12 mouse cellular contexts compared by ENCODE assay signal in the genomic region with DNA sequence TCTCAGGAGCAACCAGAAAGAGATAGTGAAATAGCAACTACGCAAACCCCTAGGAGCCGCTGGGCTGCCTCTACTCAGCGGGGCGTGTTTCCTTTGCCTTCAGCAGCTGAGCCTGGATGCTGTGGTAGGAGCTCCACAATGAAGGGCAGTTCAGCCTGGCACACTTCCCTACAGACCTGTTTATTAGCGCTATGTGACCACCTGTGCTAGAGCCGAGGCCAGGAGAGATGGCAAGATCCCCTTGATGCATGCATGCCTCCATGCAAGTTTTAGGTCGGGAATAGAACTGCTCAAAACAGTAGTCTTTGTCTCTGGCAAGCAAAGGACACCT.
DNase-seq lines count a peak whose midpoint lies in the region; ATAC-seq and TF ChIP-seq lines count a peak whose summit lies in the region.
"Had no signal": no experiment of that assay in that cellular context is flagged by ENCODE, and none has a peak within 500 bp of the region (broad histone marks: within the 10 kb centered on the region; RNA-seq: fewer than 3 reads in every experiment).

No protein-coding gene starts in this region.

- no peak overlapping the region for H3K9ac ChIP-seq in heart, embryonic 14.5 days (ENCODE audit: low read length)
- no peak overlapping the region for H3K9ac ChIP-seq in CH12.LX (ENCODE audit: insufficient read depth, low read depth)
- no peak overlapping the region for H3K9ac ChIP-seq in embryonic facial prominence, embryonic 13.5 days
- H3K9ac ChIP-seq: liver, embryonic 12.5 days had no signal

- H3K4me3 ChIP-seq in heart, embryonic 14.5 days (ENCODE audit: control insufficient read depth in 1 of 2, insufficient read depth in 1 of 2, low read depth in 1 of 2, low read length in 2 of 2), result no peak overlapping the region
- H3K4me3 ChIP-seq in CH12.LX (replicated peaks in 1 of 3; ENCODE audit: low read depth in 2 of 3, low read length in 2 of 3, poor library complexity in 1 of 3), result no peak overlapping the region
- no peak overlapping the region for H3K4me3 ChIP-seq in embryonic facial prominence, embryonic 13.5 days
- H3K4me3 ChIP-seq in lung, adult 2 months (replicated peaks; ENCODE audit: extremely low read depth, low read depth, low read length), result no peak overlapping the region
- H3K4me3 ChIP-seq: liver, embryonic 12.5 days; myocyte had no signal

- dilution Hi-C loops in CH12.LX (cut with MboI; ENCODE audit: extremely low pct_ligation_motif_present, extremely low pct_unique_long_range_greater_than_20kb, low sequenced_read_pairs), result no loop called here

- no peak for TF ChIP-seq CTCF in CH12.LX (conservative IDR thresholded peaks at IDR 0.05 in 1 of 2, IDR thresholded peaks at IDR 0.05 in 1 of 2; ENCODE audit: low read depth in 2 of 2, low read length in 2 of 2)
- no peak for TF ChIP-seq CTCF in lung, adult 2 months (IDR thresholded peaks at IDR 0.05; ENCODE audit: insufficient read depth, low read length)

- DNase-seq in heart, adult 8-10 months (ENCODE audit: low spot score), result no peak
- DNase-seq in CH12.LX (ENCODE audit: extremely low read depth), result peak; percentile 53
- peak; percentile 50 for DNase-seq in cerebellum, adult 11 months
- DNase-seq in lung, adult 2 months, result no peak
- DNase-seq in adrenal gland, postnatal 25 days, result no peak
- DNase-seq in urinary bladder, postnatal 36 days (ENCODE audit: low spot score in 2 of 2), result no peak
- DNase-seq: kidney, postnatal 25 days; thymus, postnatal 4 days had no signal

- no peak for TF ChIP-seq RAD21 in CH12.LX (IDR thresholded peaks at IDR 0.05; ENCODE audit: low read depth, low read length)

- H3K27ac ChIP-seq in heart, embryonic 14.5 days (replicated peaks in 1 of 2; ENCODE audit: control insufficient read depth in 1 of 2, insufficient read depth in 1 of 2, low read depth in 2 of 2, low read length in 2 of 2), result 0 out of 4 replicates have a peak overlapping the region, but pooled peaks have one; percentile 16 to 44
- no peak overlapping the region for H3K27ac ChIP-seq in CH12.LX (ENCODE audit: insufficient read depth, low read depth)
- peak overlapping the region; percentile 11; the same call in 1 of the 2 replicates for H3K27ac ChIP-seq in embryonic facial prominence, embryonic 13.5 days
- H3K27ac ChIP-seq: liver, embryonic 12.5 days had no signal

- H3K79me2 ChIP-seq in CH12.LX (replicated peaks; ENCODE audit: control insufficient read depth, extremely low read depth, insufficient read depth, poor library complexity, severe bottlenecking), result no peaks in the 10 kb centered on the region

- H3K9me3 ChIP-seq in heart, embryonic 14.5 days (ENCODE audit: control insufficient read depth, low read length), result 0 out of 2 replicates have a peak, but pooled peaks cover 6% of the 10 kb centered on the region
- no peaks in the 10 kb centered on the region for H3K9me3 ChIP-seq in CH12.LX (replicated peaks; ENCODE audit: low read length)
- H3K9me3 ChIP-seq in embryonic facial prominence, embryonic 13.5 days, result no peaks in the 10 kb centered on the region
- H3K9me3 ChIP-seq: liver, embryonic 12.5 days had no signal

- peak; percentile 19; the same call in 1 of the 2 replicates for ATAC-seq in heart, embryonic 14.5 days (ENCODE audit: insufficient number of reproducible peaks, insufficient read depth, low FRiP score, low read depth)
- ATAC-seq in embryonic facial prominence, embryonic 13.5 days (ENCODE audit: insufficient number of reproducible peaks, insufficient read depth, low FRiP score, low TSS enrichment, low read depth), result no peak
- ATAC-seq: liver, embryonic 12.5 days had no signal

- in situ Hi-C loops in CH12.LX (cut with MboI; ENCODE audit: low pct_ligation_motif_present, low pct_unique_long_range_greater_than_20kb, low sequenced_read_pairs), result no loop called here

- no peak overlapping the region for H3K4me2 ChIP-seq in heart, embryonic 14.5 days (ENCODE audit: low read length)
- H3K4me2 ChIP-seq in CH12.LX (ENCODE audit: insufficient read depth, low read depth, poor library complexity, severe bottlenecking), result peak overlapping the region; percentile 37; the same call in 1 of the 2 replicates
- H3K4me2 ChIP-seq in embryonic facial prominence, embryonic 13.5 days, result no peak overlapping the region
- H3K4me2 ChIP-seq: liver, embryonic 12.5 days had no signal

- no peak for TF ChIP-seq EP300 in CH12.LX (IDR thresholded peaks at IDR 0.05; ENCODE audit: low read length)

- no peaks in the 10 kb centered on the region for H3K27me3 ChIP-seq in heart, embryonic 14.5 days (ENCODE audit: control insufficient read depth, insufficient read depth, low read length)
- H3K27me3 ChIP-seq in CH12.LX (replicated peaks), result no peaks in the 10 kb centered on the region
- no peaks in the 10 kb centered on the region for H3K27me3 ChIP-seq in embryonic facial prominence, embryonic 13.5 days
- H3K27me3 ChIP-seq: liver, embryonic 12.5 days had no signal

- peaks cover 11 to 12% of the 10 kb centered on the region in 2 experiments for H3K4me1 ChIP-seq in heart, embryonic 14.5 days (ENCODE audit: control insufficient read depth in 2 of 2, insufficient read depth in 2 of 2, low read length in 2 of 2)
- peaks cover 11 to 37% of the 10 kb centered on the region in 2 experiments for H3K4me1 ChIP-seq in CH12.LX (ENCODE audit: control insufficient read depth in 1 of 2, insufficient read depth in 2 of 2)
- H3K4me1 ChIP-seq in embryonic facial prominence, embryonic 13.5 days, result peaks cover 32% of the 10 kb centered on the region
- H3K4me1 ChIP-seq in lung, adult 2 months (ENCODE audit: control insufficient read depth, insufficient read depth, low read length), result no peaks in the 10 kb centered on the region

- H3K36me3 ChIP-seq in heart, embryonic 14.5 days (ENCODE audit: control insufficient read depth, insufficient read depth, low read length), result no peaks in the 10 kb centered on the region
- no peaks in the 10 kb centered on the region for H3K36me3 ChIP-seq in CH12.LX (replicated peaks in 1 of 2; ENCODE audit: control insufficient read depth in 1 of 2, insufficient read depth in 1 of 2, low read length in 1 of 2)
- H3K36me3 ChIP-seq in embryonic facial prominence, embryonic 13.5 days, result no peaks in the 10 kb centered on the region
- H3K36me3 ChIP-seq: liver, embryonic 12.5 days had no signal

- 40% methylated on average over 7 of the region's 7 CpGs for WGBS in heart, embryonic 14.5 days
- 64% methylated on average over 7 of the region's 7 CpGs for WGBS in embryonic facial prominence, embryonic 13.5 days
- 79% methylated on average over 7 of the region's 7 CpGs for WGBS in lung, adult 2 months

- no peak for TF ChIP-seq POLR2A in CH12.LX (IDR thresholded peaks at IDR 0.05; ENCODE audit: low read depth, low read length)
- TF ChIP-seq POLR2A in lung, adult 2 months (IDR thresholded peaks at IDR 0.05; ENCODE audit: borderline replicate concordance, extremely low read depth, low read depth, low read length), result no peak

TF ChIP-seq in CH12.LX, 34 proteins besides CTCF, POLR2A, EP300 and RAD21:
- TF ChIP-seq TCF12 (IDR thresholded peaks at IDR 0.05; ENCODE audit: low read depth, low read length) (no peak), USF1 (IDR thresholded peaks at IDR 0.05; ENCODE audit: low read depth, low read length) (no peak), UBTF (IDR thresholded peaks at IDR 0.05; ENCODE audit: low read depth, low read length) (no peak)

Comparison
In these comparisons a context has a peak if more than half of its experiments do, and no peak if none do; other contexts are left out.
1. DNase-seq: peak in CH12.LX (single experiment) and cerebellum, adult 11 months (single experiment); none in heart, adult 8-10 months (single experiment), lung, adult 2 months (single experiment), adrenal gland, postnatal 25 days (single experiment) and urinary bladder, postnatal 36 days (0 of 2).